Mouse (Mus musculus) mature B cell (primary cell): ENCODE data around the gene H2al1a.
"Not testable (repeated sequence)": the region's sequence is repeated elsewhere in the genome, so short reads cannot be mapped to it uniquely, and the experiment has no call there.

Experiments used
- in situ Hi-C: fragments of 300-500 bp; cut with MboI; formaldehyde crosslinking; loops from 2 replicates; pipeline ENCODE4 v1.14.3; 2019

H2al1a gene

DNA sequence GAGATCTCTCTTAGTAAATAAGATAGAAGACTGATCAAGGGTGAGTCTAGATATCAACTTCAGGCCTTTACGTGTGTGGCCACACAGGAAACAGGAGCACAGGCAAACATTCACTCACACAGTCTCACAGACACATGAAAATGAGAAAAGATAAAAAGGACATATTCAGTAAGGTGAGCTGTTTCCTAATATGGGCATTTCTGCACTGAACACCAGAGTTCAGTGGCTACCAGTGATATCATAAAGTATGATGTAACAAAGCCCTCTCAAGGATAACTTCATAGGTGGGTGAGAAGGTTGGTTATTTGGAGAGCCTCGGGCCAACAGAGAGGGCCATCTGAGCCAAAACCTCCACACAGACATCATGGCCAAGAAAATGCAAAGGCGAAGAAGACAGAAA lies at the start of gene H2al1a:
H2al1a (plus strand) TSS at position 301 of the 400 bp plus-strand sequence.
- in situ Hi-C loops, result not testable (repeated sequence)

DNA sequence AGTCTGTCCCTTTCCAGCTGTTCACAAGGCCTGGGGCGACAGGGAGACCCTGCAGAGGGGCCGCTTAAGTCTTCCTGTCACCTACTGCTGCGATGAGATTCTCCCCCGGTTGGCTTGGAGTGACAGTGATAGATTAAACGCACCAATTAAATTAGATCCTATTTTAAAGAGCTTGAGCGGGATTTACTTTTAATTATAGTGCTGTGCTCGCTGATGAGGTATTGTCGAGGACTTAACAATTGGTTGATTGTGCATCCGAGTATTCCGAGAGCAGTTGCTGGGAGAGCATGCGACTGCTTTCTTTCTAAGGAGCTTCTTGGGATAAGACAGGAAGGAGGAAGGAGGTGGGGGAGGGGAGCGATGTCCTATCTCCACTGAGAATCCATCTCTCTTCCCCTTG lies 48.9 kb upstream of the H2al1a start:
- in situ Hi-C loops, result no loop called here

DNA sequence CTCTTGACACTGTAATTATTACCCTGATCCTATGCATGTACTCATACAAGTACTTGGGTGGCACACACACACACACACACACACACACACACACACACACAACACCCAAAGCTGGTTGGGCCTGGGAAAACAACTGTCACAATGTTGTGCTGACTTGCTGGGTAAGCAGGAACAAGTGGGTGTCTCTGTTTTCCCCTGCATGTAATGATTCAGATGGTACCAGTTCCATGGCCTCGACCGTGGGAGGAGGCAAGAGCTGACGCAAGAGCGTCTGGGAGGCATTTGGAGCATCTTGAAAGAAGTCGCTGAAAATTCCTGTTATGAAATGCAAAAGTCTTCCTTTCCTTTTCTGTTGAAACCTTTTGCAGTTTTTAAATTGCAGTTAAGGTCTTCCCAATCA lies 45.0 kb upstream of the H2al1a start:
- in situ Hi-C loops, result no loop called here

GRCm38 (mm10) chrX:11254521-11255207 lies 44.4 kb upstream of the H2al1a start:
- in situ Hi-C loops, result no loop called here

GRCm38 (mm10) chrX:11255564-11256360 lies 43.3 kb upstream of the H2al1a start:
- in situ Hi-C loops, result no loop called here

DNA sequence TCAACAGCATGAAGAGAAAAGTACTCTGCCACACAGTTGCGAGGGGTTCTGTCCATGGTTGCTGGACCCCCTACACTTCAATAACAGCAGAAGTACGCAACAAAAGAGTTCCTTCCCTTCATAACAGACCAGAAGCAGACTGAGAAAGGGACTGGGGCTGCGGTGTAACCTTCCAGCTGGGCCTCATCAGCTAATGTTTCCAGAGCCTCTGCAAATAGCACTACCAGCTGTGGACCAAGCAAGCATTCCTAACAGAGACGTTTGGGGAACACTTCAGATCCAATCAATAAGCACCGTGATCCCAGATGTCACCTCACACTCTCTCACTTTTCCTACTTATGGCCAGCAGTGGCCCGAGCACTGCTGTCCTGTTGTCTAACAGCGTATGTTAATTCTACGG lies 34.1 kb upstream of the H2al1a start:
- in situ Hi-C loops, result no loop called here

- in situ Hi-C loops, result no loop called here
Measured at GRCm38 (mm10) chrX:11267791-11268190, 31.3 kb upstream of the H2al1a start.

DNA sequence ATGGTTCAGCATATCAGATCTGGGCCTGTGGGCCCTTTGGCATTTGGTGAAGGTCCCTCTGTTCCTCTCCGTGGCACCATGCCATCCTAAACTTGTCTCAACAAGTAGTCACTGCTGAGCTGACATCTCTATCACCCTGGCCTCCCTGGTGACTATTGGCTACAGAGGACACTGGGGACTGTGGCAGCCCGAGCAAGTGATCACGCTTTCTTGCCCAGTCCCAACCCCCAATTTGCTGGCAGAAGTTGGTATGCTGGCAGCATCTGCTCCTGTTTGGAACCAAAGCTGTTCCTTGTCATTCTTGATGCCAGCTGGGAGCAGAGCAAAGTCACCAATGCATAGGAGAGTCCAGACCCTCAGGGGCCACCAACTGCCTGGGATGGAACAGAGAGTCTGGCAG lies 30.0 kb upstream of the H2al1a start:
- in situ Hi-C loops, result no loop called here

GRCm38 (mm10) chrX:11273190-11273589 lies 25.9 kb upstream of the H2al1a start:
- in situ Hi-C loops, result no loop called here

DNA sequence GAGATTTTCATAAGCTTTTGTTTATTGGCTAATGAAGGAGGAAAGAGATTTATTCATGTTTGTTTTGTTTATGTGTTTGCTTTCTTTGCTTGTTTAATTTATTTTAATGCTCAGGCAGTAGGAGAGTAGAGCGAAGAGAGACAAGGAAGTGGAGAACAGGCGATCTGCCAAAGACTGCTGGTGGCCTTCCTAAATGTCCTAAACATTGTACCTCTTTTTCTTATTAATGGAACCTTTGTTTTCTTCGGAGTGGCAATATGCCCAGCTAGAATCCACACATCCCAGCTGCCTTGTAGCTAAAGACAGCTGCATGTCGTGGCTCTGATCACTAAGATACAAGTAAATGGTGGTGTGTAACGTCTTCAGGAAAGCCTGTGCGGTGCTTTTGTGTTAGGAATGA lies 22.0 kb upstream of the H2al1a start:
- in situ Hi-C loops, result no loop called here

GRCm38 (mm10) chrX:11280741-11281140 lies 18.3 kb upstream of the H2al1a start:
- in situ Hi-C loops, result no loop called here

- in situ Hi-C loops, result no loop called here
Measured at GRCm38 (mm10) chrX:11288306-11288882, 10.7 kb upstream of the H2al1a start.

DNA sequence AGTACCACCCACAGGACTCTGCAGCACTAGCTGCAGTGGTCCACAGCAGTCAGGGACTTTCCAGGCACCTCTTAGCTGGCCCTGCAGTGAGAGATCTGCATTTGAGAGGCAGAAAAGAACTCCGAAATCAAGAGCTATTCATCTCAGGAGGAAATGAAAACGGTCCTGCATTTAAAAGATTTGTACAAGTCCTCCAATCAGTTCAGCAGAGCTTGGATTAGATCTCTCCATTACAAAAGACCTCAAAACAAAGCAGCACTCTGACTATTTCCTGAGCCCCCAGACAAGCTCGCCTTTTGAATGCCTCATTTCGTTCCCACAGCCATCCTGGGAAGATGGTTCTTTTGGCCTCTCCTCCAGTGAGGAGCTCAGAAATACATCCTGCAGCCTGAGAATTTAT lies 9.8 kb upstream of the H2al1a start:
- in situ Hi-C loops, result no loop called here

DNA sequence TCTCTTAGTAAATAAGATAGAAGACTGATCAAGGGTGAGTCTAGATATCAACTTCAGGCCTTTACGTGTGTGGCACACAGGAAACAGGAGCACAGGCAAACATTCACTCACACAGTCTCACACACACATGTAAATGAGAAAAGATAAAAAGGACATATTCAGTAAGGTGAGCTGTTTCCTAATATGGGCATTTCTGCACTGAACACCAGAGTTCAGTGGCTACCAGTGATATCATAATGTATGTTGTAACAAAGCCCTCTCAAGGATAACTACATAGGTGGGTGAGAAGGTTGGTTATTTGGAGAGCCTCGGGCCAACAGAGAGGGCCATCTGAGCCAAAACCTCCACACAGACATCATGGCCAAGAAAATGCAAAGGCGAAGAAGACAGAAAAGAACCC lies 3.1 kb downstream of the H2al1a start, which contains the start of gene H2al1b:
H2al1b (plus strand) TSS at position 301 of the 400 bp plus-strand sequence.
- in situ Hi-C loops, result not testable (repeated sequence)

- in situ Hi-C loops, result not testable (repeated sequence)
Measured at GRCm38 (mm10) chrX:11305355-11305754, 6.3 kb downstream of the H2al1a start, which contains the start of gene H2al1c. Gene H2al1c, plus strand, starts transcription at chrX:11305655.

DNA sequence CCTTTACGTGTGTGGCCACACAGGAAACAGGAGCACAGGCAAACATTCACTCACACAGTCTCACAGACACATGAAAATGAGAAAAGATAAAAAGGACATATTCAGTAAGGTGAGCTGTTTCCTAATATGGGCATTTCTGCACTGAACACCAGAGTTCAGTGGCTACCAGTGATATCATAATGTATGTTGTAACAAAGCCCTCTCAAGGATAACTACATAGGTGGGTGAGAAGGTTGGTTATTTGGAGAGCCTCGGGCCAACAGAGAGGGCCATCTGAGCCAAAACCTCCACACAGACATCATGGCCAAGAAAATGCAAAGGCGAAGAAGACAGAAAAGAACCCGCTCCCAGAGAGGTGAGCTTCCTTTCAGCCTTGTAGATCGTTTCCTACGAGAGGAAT lies 9.5 kb downstream of the H2al1a start, which contains the start of gene H2al1d:
H2al1d (plus strand) TSS at position 301 of the 400 bp plus-strand sequence.
- in situ Hi-C loops, result not testable (repeated sequence)

- in situ Hi-C loops, result not testable (repeated sequence)
Measured at GRCm38 (mm10) chrX:11311634-11312033, 12.6 kb downstream of the H2al1a start, which contains the start of gene H2al1e. Gene H2al1e, plus strand, starts transcription at chrX:11311934.

GRCm38 (mm10) chrX:11314858-11315257 lies 15.8 kb downstream of the H2al1a start, which contains the start of gene H2al1f:
Gene H2al1f, plus strand, starts transcription at chrX:11315158.
- in situ Hi-C loops, result not testable (repeated sequence)

- in situ Hi-C loops, result not testable (repeated sequence)
Measured at GRCm38 (mm10) chrX:11317956-11318355, 18.9 kb downstream of the H2al1a start, which contains the start of gene H2al1g. Gene H2al1g, plus strand, starts transcription at chrX:11318256.

DNA sequence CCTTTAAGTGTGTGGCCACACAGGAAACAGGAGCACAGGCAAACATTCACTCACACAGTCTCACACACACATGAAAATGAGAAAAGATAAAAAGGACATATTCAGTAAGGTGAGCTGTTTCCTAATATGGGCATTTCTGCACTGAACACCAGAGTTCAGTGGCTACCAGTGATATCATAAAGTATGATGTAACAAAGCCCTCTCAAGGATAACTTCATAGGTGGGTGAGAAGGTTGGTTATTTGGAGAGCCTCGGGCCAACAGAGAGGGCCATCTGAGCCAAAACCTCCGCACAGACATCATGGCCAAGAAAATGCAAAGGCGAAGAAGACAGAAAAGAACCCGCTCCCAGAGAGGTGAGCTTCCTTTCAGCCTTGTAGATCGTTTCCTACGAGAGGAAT lies 22.1 kb downstream of the H2al1a start, which contains the start of gene H2al1h:
H2al1h (plus strand) TSS at position 301 of the 400 bp plus-strand sequence.
- in situ Hi-C loops, result not testable (repeated sequence)

- in situ Hi-C loops, result not testable (repeated sequence)
Measured at GRCm38 (mm10) chrX:11324359-11324758, 25.3 kb downstream of the H2al1a start, which contains the start of gene H2al1i. Gene H2al1i, plus strand, starts transcription at chrX:11324659.

DNA sequence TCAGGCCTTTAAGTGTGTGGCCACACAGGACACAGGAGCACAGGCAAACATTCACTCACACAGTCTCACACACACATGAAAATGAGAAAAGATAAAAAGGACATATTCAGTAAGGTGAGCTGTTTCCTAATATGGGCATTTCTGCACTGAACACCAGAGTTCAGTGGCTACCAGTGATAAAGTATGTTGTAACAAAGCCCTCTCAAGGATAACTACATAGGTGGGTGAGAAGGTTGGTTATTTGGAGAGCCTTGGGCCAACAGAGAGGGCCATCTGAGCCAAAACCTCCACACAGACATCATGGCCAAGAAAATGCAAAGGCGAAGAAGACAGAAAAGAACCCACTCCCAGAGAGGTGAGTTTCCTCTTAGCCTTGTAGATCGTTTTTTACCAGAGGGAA lies 28.5 kb downstream of the H2al1a start, which contains the start of gene H2al1j:
H2al1j (plus strand) TSS at position 301 of the 400 bp plus-strand sequence.
- in situ Hi-C loops, result not testable (repeated sequence)
